Mouse (Mus musculus): Measurements from ENCODE around the gene Lcorl. TPM values are rescaled to one million over a fixed set of nuclear protein-coding genes. Genes with fewer than 3 reads are reported as not detected.

The Lcorl gene
- 16.8 and 21.5 TPM in 2 replicates for polyA plus RNA-seq (2015; fragmentation: Nextera tagmentation; extraction: Ambion mirVana)

DNA sequence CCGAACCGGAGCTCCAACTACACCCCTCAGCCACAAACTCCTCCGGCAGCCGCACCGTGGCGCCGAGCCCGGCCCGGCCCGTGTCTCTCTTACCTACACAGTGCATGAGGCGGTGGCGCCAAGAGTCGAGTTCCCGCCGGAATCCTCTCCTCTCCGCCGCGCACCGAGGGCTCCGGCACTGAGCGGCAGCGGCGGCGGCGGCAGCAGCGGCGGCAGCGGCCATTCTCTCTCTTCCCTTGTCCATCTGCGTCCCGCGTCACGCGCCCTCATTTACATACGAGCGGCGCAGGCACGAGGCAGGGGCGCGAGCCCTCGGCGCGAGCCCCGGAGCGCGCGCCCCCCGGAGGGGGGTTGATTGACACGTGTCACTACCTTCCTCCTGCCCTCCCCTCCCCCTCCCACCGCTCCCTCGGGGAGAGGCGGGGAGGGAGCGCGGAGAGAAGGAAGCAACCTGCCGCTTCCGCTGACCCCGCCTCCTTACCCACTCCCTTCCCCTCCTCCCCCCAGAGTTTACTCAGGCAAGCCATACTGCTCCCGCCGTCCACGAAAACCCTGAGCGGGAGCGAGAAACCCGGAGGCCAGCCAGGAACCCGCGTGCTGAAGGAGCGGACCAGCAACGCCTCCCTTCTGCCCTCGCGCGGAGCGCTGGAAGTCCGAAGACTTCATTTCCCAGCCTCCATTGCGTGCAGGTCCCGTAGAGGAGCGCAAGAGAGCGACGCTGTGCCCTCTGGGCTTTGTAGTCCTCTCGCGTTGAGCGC lies at the start of gene Lcorl:
Gene Lcorl (minus strand): TSS at position 362 of the 758 bp plus-strand sequence.
- TF ChIP-seq EP300 (optimal IDR thresholded peaks at IDR 0.05) (no peak), CTCF (IDR thresholded peaks at IDR 0.05; ENCODE audit: low read depth) (peak; percentile 63)
- peak; percentile 99 for ATAC-seq (ENCODE audit: low FRiP score, low TSS enrichment)
- Histone ChIP-seq H3K36me3 (ENCODE audit: control insufficient read depth, insufficient read depth, low read length) (no peaks in the 10 kb centered on the region), H3K4me3 (ENCODE audit: low read depth, low read length) (peak within 1 kb of the TSS; percentile 84), H3K4me2 (replicated peaks; ENCODE audit: low read depth) (peak within 1 kb of the TSS; percentile 83), H3K9ac (ENCODE audit: low read length) (peak within 1 kb of the TSS; percentile 90), H3K27me3 (ENCODE audit: control insufficient read depth, insufficient read depth, low read length) (no peaks in the 10 kb centered on the region), H3K4me1 (replicated peaks; ENCODE audit: control insufficient read depth, insufficient read depth) (no peaks in the 10 kb centered on the region), H3K9me3 (ENCODE audit: control insufficient read depth, low read length) (no peaks in the 10 kb centered on the region), H3K27ac (replicated peaks) (peak within 1 kb of the TSS; percentile 98)
- DNase-seq (ENCODE audit: low spot score), result peak; percentile 97
- under 1% methylated on average over 49 of the region's 79 CpGs for WGBS

DNA sequence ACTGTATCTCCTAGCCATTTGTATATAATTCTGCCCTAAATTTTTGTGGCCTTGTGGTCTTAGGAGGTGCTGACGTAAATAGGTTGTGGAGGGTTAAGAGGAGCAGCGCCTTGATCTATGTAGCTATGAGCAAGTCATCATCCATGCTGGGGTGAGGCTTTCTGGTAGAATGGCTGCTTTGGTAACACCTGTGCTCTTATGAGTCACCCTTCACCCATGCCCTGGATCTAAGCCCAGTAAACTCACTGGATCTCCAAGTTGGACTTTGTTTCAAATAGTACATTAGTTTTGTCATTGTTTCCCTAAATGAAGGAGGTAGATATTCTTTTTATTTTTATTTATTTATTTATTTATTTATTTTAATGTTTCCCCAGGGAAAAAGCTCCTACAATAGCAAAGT lies 47.3 kb upstream of the Lcorl start:
- DNase-seq (ENCODE audit: low spot score) (peak; percentile 39), ATAC-seq (ENCODE audit: low FRiP score, low TSS enrichment) (peak; percentile 86)
- no peak overlapping the region for H3K4me2 ChIP-seq (replicated peaks; ENCODE audit: low read depth)
- H3K4me3 ChIP-seq (ENCODE audit: low read depth, low read length), result no peak overlapping the region
- WGBS, result 89% methylated on average over 2 of the region's 2 CpGs
- H3K36me3 ChIP-seq (ENCODE audit: control insufficient read depth, insufficient read depth, low read length), result no peaks in the 10 kb centered on the region
- no peaks in the 10 kb centered on the region for H3K27me3 ChIP-seq (ENCODE audit: control insufficient read depth, insufficient read depth, low read length)
- H3K9me3 ChIP-seq (ENCODE audit: control insufficient read depth, low read length), result no peaks in the 10 kb centered on the region
- no peak overlapping the region for H3K9ac ChIP-seq (ENCODE audit: low read length)
- no peak for TF ChIP-seq EP300 (optimal IDR thresholded peaks at IDR 0.05)
- no peak for TF ChIP-seq CTCF (IDR thresholded peaks at IDR 0.05; ENCODE audit: low read depth)
- no peaks in the 10 kb centered on the region for H3K4me1 ChIP-seq (replicated peaks; ENCODE audit: control insufficient read depth, insufficient read depth)
- H3K27ac ChIP-seq (replicated peaks), result no peak overlapping the region

DNA sequence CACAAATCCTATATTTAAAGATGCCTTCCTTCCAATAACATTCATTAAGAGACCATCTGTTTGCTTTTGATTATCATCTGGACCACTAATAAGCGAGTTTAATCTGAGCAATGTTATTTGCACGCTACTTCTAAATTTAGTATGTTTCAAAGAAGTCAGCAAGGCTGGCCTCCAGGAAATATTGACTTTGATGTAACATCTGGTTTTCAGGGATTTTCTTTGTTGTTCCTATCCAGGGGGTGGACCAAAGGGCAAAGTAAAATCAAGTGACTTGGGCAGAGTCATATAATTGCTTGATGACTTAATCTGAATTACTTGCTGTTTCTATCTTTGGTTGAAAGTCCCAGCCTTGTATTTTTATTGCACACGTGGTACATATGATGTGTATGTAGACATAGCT lies 45.8 kb upstream of the Lcorl start:
- no peak for TF ChIP-seq CTCF (IDR thresholded peaks at IDR 0.05; ENCODE audit: low read depth)
- TF ChIP-seq EP300 (optimal IDR thresholded peaks at IDR 0.05), result no peak
- no peak overlapping the region for H3K27ac ChIP-seq (replicated peaks)
- ATAC-seq (ENCODE audit: low FRiP score, low TSS enrichment) (no peak), DNase-seq (ENCODE audit: low spot score) (no peak)
- no peaks in the 10 kb centered on the region for H3K9me3 ChIP-seq (ENCODE audit: control insufficient read depth, low read length)
- no peak overlapping the region for H3K9ac ChIP-seq (ENCODE audit: low read length)
- no peak overlapping the region for H3K4me3 ChIP-seq (ENCODE audit: low read depth, low read length)
- WGBS, result 67% methylated on average over 3 of the region's 3 CpGs
- no peak overlapping the region for H3K4me2 ChIP-seq (replicated peaks; ENCODE audit: low read depth)
- no peaks in the 10 kb centered on the region for H3K4me1 ChIP-seq (replicated peaks; ENCODE audit: control insufficient read depth, insufficient read depth)
- H3K27me3 ChIP-seq (ENCODE audit: control insufficient read depth, insufficient read depth, low read length), result no peaks in the 10 kb centered on the region
- no peaks in the 10 kb centered on the region for H3K36me3 ChIP-seq (ENCODE audit: control insufficient read depth, insufficient read depth, low read length)

DNA sequence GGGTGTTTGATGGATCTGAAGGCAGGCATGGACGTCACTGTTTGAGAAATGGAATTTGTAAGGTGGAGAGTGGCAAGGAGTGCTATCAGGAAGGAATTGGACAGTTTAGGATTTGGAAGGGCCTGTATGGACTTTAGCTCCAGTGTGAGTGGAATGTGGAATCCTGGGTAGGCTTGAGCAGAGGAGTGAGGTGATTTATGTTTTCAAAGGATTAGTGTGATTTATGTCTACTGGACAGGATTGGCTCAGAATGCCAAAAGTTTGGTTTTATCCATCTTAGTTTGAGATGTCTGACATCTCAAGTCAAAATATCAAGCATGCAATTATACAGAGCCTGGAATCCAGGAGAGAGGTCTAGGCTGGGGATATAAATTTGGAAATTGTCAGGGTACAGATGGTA lies 37.9 kb upstream of the Lcorl start:
- TF ChIP-seq EP300 (optimal IDR thresholded peaks at IDR 0.05) (no peak), CTCF (IDR thresholded peaks at IDR 0.05; ENCODE audit: low read depth) (no peak)
- no peak overlapping the region for H3K27ac ChIP-seq (replicated peaks)
- H3K4me2 ChIP-seq (replicated peaks; ENCODE audit: low read depth), result no peak overlapping the region
- ATAC-seq (ENCODE audit: low FRiP score, low TSS enrichment) (no peak), DNase-seq (ENCODE audit: low spot score) (no peak)
- H3K36me3 ChIP-seq (ENCODE audit: control insufficient read depth, insufficient read depth, low read length), result no peaks in the 10 kb centered on the region
- 37% methylated on average over 1 of the region's 1 CpGs for WGBS
- no peak overlapping the region for H3K9ac ChIP-seq (ENCODE audit: low read length)
- H3K4me3 ChIP-seq (ENCODE audit: low read depth, low read length), result no peak overlapping the region
- H3K9me3 ChIP-seq (ENCODE audit: control insufficient read depth, low read length), result no peaks in the 10 kb centered on the region
- H3K27me3 ChIP-seq (ENCODE audit: control insufficient read depth, insufficient read depth, low read length), result no peaks in the 10 kb centered on the region
- no peaks in the 10 kb centered on the region for H3K4me1 ChIP-seq (replicated peaks; ENCODE audit: control insufficient read depth, insufficient read depth)

DNA sequence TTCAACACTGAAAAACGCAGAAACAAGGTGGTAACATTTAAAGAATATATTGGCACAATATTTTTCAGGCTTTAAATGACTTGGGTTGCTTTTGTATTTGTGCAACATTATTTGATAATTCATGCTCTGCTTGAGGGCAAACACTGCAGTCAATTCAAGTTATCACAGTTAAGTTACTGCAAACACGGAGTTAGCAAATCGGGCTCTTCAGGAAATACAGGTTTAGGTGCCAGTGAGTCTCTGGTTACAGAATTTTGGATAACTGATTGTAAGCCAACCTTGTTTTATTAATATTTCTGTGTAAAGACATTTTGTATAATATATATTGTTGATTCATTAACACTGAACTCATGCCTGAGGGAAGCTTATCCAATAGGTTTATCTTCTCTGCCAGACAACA lies 36.3 kb upstream of the Lcorl start:
- Histone ChIP-seq H3K27me3 (ENCODE audit: control insufficient read depth, insufficient read depth, low read length) (no peaks in the 10 kb centered on the region), H3K4me2 (replicated peaks; ENCODE audit: low read depth) (no peak overlapping the region), H3K27ac (replicated peaks) (no peak overlapping the region), H3K9me3 (ENCODE audit: control insufficient read depth, low read length) (no peaks in the 10 kb centered on the region), H3K4me3 (ENCODE audit: low read depth, low read length) (no peak overlapping the region), H3K9ac (ENCODE audit: low read length) (no peak overlapping the region), H3K4me1 (replicated peaks; ENCODE audit: control insufficient read depth, insufficient read depth) (no peaks in the 10 kb centered on the region), H3K36me3 (ENCODE audit: control insufficient read depth, insufficient read depth, low read length) (no peaks in the 10 kb centered on the region)
- WGBS, result 50% methylated on average over 3 of the region's 3 CpGs
- TF ChIP-seq EP300 (optimal IDR thresholded peaks at IDR 0.05), result no peak
- no peak for TF ChIP-seq CTCF (IDR thresholded peaks at IDR 0.05; ENCODE audit: low read depth)
- peak; percentile 51; the same call in 1 of the 2 replicates for ATAC-seq (ENCODE audit: low FRiP score, low TSS enrichment)
- peak; percentile 54 for DNase-seq (ENCODE audit: low spot score)

DNA sequence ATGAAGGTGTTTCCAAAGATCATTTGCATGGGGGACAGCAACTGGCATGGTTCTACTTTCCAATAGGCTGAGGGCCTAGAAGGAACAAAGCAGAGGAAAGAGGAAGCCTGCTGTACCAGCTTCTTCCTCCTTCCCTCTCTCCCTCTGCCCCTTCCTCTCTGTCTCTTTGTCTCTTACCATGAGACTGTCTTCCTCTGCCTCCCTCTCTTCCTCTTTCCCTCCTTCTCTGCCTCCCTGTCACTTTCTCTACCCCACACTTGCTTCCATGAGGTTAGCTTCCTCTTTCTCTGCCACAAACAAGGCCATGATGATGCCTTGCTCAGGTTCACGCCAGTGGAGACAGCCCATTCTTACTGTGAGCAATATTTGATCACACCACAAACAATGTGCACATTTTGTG lies 18.9 kb upstream of the Lcorl start:
- no peak for TF ChIP-seq EP300 (optimal IDR thresholded peaks at IDR 0.05)
- TF ChIP-seq CTCF (IDR thresholded peaks at IDR 0.05; ENCODE audit: low read depth), result no peak
- Histone ChIP-seq H3K27ac (replicated peaks) (no peak overlapping the region), H3K27me3 (ENCODE audit: control insufficient read depth, insufficient read depth, low read length) (no peaks in the 10 kb centered on the region), H3K4me1 (replicated peaks; ENCODE audit: control insufficient read depth, insufficient read depth) (no peaks in the 10 kb centered on the region), H3K9ac (ENCODE audit: low read length) (no peak overlapping the region), H3K4me3 (ENCODE audit: low read depth, low read length) (no peak overlapping the region), H3K4me2 (replicated peaks; ENCODE audit: low read depth) (no peak overlapping the region), H3K36me3 (ENCODE audit: control insufficient read depth, insufficient read depth, low read length) (no peaks in the 10 kb centered on the region), H3K9me3 (ENCODE audit: control insufficient read depth, low read length) (no peaks in the 10 kb centered on the region)
- DNase-seq (ENCODE audit: low spot score), result no peak
- 80% methylated on average over 1 of the region's 1 CpGs for WGBS
- no peak for ATAC-seq (ENCODE audit: low FRiP score, low TSS enrichment)
